Mouse (Mus musculus) MN1 (cell line): ENCODE measurements around the gene Ssh2.
A peak's percentile ranks its signal among the peaks of the same experiment; 100 is the strongest.

Experiments used
- DNase-seq: peaks from one replicate; pipeline ENCODE4 v3.0.0-alpha.2; 2016; ENCODE audit warnings: low spot score

The Ssh2 gene

DNA sequence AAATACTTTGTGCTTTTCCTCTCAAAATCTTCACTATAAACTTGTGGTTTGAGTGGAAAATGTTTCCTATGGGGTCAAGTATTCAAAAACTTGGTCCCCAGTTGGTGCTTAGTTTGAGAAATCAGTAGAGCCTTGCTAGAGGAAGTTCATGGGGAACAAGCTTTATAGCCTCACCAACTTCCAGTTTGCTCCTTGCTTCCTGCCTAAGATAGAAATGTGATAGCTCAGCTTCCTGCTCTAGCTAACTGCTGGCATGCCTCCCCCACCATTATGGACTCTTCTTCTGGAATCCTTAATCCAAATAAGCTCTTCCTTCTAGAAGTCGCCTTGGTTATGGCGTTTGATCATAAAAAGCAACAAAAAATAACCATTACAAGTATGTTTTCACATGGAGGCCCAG is 190.2 kb downstream of the Ssh2 start:
- DNase-seq = no peak

GRCm38 (mm10) chr11:77409879-77410278 is 193.8 kb downstream of the Ssh2 start:
- no peak for DNase-seq

DNA sequence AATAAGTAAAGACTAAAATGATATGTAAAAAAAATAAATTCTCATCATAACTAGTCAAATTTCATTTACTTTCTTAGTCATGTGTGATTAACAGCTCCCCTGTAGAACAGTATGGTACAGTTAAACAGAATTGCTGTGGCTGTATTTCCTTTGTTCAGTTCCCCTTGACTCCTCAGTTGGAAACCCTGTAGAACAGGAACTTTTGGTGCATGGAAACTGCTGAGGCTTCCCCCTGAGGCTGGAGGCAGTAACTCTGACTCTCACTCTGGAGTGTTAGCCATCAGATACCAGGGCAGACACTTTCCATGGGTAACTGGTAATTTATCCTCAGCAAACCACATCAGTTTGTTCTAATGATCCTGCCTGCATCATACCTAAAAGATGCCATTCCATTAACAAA is 195.2 kb downstream of the Ssh2 start:
- DNase-seq = no peak

DNA sequence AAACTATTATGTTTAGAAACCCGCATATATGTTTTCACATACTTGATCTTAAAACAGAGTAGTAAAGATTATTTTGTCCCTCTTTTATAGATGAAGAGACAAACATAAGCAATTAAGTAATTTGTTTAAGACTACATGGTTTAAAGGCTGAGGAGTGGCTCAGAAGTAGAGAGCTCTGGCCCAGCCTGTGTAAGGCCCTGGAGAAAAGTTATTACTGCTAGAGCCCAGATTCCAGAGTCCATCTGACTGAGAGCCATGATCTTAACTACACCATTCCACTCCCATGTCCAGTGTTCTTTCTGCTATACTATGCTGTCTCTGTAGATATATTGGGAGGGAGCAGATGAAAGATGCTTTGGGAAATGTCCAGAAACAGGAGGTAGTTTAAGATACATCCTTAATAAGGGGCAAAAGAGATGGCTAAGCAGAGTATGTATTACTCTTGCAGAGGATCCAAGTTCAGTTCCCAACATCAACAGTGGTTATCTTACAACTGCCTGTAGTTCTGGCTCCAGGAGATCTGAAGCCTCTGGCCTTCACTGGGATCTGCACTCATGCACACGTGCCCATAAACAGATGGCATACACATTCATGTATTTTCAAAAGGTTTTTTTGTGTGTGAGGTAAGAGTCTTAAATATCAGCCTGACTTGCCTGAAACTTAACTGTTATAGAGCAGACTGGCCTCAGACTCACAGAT is 198.2 kb downstream of the Ssh2 start:
- DNase-seq = no peak

DNA sequence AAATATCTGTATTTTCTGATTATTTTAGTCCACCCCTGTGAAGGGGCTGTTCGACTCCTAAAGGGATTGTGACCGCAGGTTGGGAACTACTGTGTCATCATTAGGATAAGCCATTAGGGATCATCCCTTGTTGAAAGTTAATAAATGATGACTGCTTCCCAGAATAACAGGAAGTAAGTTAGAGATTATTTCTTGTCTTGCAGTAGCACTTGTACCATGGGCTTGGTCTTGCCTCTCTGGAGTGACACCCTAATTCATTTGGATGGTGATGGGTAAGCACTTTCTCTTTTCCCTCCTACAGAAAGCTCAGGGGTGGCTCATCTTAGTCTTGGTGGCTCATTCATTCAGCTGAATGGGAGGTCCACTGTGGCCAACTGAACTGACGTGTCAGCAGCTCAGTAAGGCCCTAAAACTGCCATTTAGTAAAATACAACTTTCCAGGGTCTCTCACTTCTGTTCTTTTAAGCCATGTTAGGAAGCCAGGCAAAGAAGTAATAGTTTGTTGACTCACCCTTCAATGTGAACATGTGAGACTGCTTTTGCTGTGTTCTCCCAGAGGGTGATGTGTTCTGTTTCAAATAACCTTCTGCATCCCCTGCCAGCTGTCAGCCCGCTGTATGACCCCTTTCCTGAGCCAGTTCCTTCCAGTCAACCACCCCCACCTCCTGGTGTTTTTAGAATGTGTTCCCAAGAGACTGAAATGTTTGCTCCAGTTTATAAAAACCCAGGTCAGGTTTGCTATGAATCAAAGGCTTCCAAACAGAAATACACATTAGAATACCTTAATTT is 200.3 kb downstream of the Ssh2 start:
- no peak for DNase-seq

DNA sequence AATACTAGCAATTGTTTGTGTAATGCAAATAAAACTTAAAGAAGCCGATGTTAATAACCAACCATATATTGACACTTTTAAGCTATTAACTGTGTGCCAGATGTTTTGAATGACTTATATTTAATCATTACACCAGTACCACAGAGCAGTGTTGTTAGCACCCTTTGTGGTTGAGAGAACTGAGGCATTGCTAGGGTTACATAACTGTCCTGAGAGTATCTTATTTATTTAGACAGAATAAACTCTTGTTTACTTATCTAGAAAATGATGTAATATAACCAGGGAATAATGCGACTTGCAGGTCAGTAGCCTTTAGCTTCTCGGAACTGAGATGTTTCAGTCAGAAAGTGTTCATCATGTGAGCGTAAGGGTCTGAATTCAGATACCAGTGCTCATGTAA is 201.9 kb downstream of the Ssh2 start:
- no peak for DNase-seq

GRCm38 (mm10) chr11:77423175-77423859 is 207.2 kb downstream of the Ssh2 start:
- DNase-seq = no peak

GRCm38 (mm10) chr11:77428446-77428845 is 212.4 kb downstream of the Ssh2 start:
- DNase-seq = no peak

- DNase-seq = no peak
These were observed 220.9 kb downstream of the Ssh2 start for GRCm38 (mm10) chr11:77437026-77437425.

DNA sequence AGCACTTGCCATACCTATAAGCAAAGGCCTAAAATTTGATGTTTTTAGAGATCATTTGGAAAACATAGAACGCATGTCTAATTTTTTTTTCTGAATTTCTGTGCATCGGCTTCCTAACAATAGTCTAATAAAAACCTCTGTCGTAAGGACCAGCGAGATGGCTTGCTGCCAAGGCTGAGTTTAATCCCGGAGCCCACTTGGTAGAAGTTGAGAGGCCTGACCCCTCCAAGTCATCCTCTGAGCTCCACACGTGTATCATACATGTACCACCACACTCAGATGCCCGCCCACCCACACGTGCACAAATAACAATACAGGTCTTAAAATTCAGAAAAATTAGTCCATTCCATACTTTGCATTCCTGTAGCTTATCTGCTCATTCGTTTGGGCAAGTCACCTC is 224.0 kb downstream of the Ssh2 start:
- DNase-seq = no peak

- DNase-seq = no peak
These were observed 224.9 kb downstream of the Ssh2 start for GRCm38 (mm10) chr11:77441020-77441419.

DNA sequence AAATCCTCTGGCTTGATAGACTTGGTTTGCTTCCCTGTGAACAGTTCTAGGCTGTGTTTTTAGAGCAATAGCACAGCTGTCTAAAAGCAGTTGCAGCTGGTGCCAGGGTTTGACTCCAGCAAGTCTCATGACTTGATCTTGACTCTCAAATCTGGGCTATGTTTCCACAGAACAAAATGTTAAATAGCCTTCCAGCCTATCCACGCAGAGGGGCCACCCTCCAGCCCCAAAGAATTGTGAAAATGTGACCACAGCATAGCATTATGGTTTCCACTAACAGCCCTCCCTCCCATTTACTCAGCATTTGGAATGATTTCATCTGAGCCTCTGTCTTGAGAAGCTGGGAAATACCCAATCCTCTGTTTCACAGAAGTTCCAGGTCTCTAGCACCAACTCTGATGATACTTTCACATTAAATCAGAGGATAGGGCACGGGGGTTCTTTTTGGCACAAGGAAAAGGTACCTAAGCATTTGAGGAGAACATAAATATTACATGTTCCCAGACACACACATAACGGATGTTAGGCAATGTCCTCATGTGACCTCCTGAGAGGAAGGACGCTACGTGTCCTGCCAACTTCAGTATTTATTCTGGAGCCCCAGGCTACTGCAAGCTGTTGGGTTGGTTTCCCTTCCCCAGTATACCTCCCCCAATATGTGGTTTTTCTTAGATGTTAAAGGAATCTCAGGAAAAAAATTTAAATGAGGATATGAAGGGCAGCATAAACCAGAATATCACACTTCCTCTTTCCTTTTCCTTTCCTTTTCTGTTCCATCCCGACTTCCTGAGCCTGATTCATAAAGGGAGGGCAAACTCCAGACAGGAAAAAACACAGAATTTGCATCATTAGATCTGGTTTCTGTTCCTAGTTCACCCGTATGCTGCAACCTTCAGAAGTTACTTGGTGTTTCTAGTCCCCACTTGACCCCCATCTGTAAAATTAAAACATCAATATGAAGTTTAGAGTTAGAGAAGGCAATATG is 226.4 kb downstream of the Ssh2 start:
- DNase-seq = no peak

- DNase-seq = peak; percentile 81
These were observed 228.9 kb downstream of the Ssh2 start for GRCm38 (mm10) chr11:77444939-77445338.

DNA sequence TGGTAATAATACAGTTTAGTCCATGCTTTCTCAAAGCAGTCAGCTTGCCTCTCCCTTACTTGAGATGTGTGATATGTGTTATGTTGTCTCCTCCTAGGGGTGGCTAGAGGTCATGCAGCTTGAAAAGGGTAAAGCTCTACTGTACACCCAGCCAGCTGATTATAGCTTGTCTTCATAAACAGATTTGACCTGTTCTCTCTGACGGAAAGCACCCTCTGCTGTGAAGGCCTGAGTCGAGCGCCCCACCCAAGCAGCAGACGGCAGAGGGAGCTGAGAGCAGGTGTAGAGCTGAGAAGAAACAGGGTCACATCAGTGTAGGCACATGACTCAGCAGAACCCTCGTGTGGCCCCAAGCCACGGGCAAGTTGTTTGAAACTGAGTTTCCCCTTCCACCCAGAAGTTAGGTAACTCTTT is 230.5 kb downstream of the Ssh2 start:
- DNase-seq = peak; percentile 80

GRCm38 (mm10) chr11:77449224-77449623 is 233.1 kb downstream of the Ssh2 start:
- no peak for DNase-seq

DNA sequence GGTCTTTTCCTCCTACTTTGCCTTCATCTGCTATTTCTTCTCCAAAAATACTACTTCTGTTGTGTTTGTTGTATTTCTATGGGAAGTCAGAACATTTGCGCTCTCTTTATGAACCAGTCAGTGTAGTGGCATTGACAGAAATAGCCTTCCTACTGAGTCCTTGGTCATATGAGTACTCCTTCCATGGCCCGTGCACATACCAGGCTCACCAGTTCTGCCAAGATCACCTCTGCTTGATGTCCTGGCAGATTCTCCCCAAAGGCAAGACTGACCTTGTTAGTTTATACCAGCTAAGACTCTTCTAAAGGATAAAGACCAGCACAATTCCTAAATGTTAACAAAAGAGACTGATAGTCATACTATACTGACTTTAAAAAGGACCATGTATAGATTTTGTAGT is 235.6 kb downstream of the Ssh2 start:
- DNase-seq = no peak

DNA sequence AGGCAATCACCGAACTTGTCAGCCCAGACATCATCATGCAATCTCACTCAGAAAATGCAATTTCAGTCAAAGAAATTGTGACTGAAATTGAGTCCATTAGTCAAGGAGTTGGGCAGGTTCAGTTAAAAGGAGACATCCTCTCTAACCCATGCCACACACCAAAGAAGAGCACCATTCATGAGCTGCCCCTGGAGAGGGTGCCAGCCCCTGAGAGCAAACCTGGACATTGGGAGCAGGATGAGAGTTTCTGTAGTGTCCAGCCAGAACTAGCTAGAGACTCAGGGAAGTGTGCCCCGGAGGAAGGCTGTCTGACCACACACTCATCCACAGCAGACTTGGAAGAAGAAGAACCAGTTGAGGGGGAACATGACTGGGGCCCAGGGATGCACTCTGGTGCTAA is 237.3 kb downstream of the Ssh2 start:
- no peak for DNase-seq

DNA sequence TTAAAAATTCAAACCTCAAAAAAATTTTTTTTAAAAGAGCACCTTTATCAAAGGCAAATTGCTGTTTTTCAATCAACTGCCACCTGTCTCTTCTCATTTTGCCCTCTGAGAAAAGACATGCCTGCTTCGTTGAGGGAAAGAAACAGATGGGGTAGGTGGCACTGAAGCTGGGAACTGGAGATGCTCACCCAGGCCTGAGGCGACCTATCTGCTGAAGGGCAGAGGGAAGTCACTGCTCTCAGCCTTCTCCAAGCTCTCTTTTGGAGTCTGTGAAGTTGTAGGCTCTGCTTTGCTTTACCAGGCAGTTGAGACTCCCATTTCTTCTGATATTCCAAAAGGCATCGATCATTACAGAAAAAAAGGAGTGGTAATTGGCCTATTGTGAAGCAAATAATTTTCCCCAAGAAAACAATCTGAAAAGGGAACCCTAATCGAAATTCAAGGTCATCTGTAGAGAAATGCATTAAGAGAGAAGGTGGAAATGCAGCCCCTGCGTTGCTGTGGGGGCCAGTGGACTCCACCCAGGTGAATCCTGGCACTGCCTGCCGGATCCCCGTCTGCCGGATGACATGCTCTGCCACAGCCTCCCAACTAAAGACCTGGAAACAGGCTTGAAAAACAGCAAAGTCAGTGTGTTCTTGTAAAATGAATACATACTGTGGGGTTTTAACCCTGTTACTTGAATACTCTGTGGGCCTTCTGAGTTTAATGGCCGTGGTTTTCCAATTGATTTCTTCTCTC is 239.9 kb downstream of the Ssh2 start:
- DNase-seq = no peak

- DNase-seq = no peak
These were observed 240.8 kb downstream of the Ssh2 start for GRCm38 (mm10) chr11:77456866-77457265.

DNA sequence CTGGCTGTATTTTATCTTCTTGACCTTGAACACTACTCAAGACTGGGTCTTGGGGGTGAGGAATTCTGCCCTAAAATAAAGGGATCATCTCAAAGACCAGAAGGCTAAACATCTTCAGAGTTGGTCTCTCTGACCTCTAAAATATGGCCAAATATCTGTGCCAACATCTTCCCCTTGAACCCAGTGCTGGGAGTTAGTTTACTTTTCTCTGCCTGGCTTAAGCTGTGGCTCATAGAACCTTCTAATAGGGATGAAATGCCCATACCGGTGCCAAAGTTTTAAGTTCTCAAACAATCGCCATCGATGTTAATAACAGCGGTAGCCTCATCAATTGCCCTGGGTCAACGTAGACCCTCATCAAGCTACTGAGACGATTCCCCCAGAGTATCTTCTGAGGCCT is 245.8 kb downstream of the Ssh2 start:
- no peak for DNase-seq
